Mouse (Mus musculus): ENCODE results near the gene Nceh1. TPM values are rescaled to one million over a fixed set of nuclear protein-coding genes. Genes with fewer than 3 reads are reported as not detected.

The Nceh1 gene
- total and polyA plus RNA-seq, 2 experiments from 2014 or later: 22.7 to 27.9 TPM

GRCm38 (mm10) chr3:27199120-27199519 is 16.4 kb downstream of the Nceh1 start:
- no peaks in the 10 kb centered on the region for H3K4me1 ChIP-seq (ENCODE audit: insufficient read depth)
- no peak for TF ChIP-seq CTCF (IDR thresholded peaks at IDR 0.05; ENCODE audit: low read depth)
- H3K9ac ChIP-seq: no peak overlapping the region
- ATAC-seq (no peak), DNase-seq (no peak)
- H3K4me3 ChIP-seq (ENCODE audit: low read depth, low read length): no peak overlapping the region
- no peak overlapping the region for H3K27ac ChIP-seq (ENCODE audit: low read depth, low read length)
- 90% methylated on average over 7 of the region's 7 CpGs for WGBS
- H3K36me3 ChIP-seq (ENCODE audit: insufficient read depth): no peaks in the 10 kb centered on the region
- no peaks in the 10 kb centered on the region for H3K27me3 ChIP-seq (ENCODE audit: insufficient read depth, low read length)
- no peak overlapping the region for H3K4me2 ChIP-seq (ENCODE audit: low read depth)
- no peaks in the 10 kb centered on the region for H3K9me3 ChIP-seq (ENCODE audit: low read length)

GRCm38 (mm10) chr3:27201728-27202411 is 19.1 kb downstream of the Nceh1 start:
- WGBS: 91% methylated on average over 5 of the region's 5 CpGs
- DNase-seq: no peak
- Histone ChIP-seq H3K4me3 (ENCODE audit: low read depth, low read length) (no peak overlapping the region), H3K27me3 (ENCODE audit: insufficient read depth, low read length) (no peaks in the 10 kb centered on the region), H3K9ac (no peak overlapping the region), H3K9me3 (ENCODE audit: low read length) (no peaks in the 10 kb centered on the region), H3K36me3 (ENCODE audit: insufficient read depth) (no peaks in the 10 kb centered on the region), H3K4me2 (ENCODE audit: low read depth) (no peak overlapping the region), H3K4me1 (ENCODE audit: insufficient read depth) (no peaks in the 10 kb centered on the region), H3K27ac (ENCODE audit: low read depth, low read length) (no peak overlapping the region)
- no peak for TF ChIP-seq CTCF (IDR thresholded peaks at IDR 0.05; ENCODE audit: low read depth)
- ATAC-seq: no peak

GRCm38 (mm10) chr3:27205068-27205467 is 22.3 kb downstream of the Nceh1 start:
- H3K27ac ChIP-seq (ENCODE audit: low read depth, low read length): no peak overlapping the region
- 46% methylated on average over 5 of the region's 5 CpGs for WGBS
- H3K4me3 ChIP-seq (ENCODE audit: low read depth, low read length): no peak overlapping the region
- H3K9ac ChIP-seq: no peak overlapping the region
- no peaks in the 10 kb centered on the region for H3K36me3 ChIP-seq (ENCODE audit: insufficient read depth)
- ATAC-seq (no peak), DNase-seq (no peak)
- no peak for TF ChIP-seq CTCF (IDR thresholded peaks at IDR 0.05; ENCODE audit: low read depth)
- no peaks in the 10 kb centered on the region for H3K27me3 ChIP-seq (ENCODE audit: insufficient read depth, low read length)
- H3K4me2 ChIP-seq (ENCODE audit: low read depth): no peak overlapping the region
- no peaks in the 10 kb centered on the region for H3K9me3 ChIP-seq (ENCODE audit: low read length)
- no peaks in the 10 kb centered on the region for H3K4me1 ChIP-seq (ENCODE audit: insufficient read depth)

- H3K27me3 ChIP-seq (ENCODE audit: insufficient read depth, low read length): no peaks in the 10 kb centered on the region
- no peak for TF ChIP-seq CTCF (IDR thresholded peaks at IDR 0.05; ENCODE audit: low read depth)
- no peaks in the 10 kb centered on the region for H3K36me3 ChIP-seq (ENCODE audit: insufficient read depth)
- no peak overlapping the region for H3K9ac ChIP-seq
- ATAC-seq (no peak), DNase-seq (no peak)
- no peak overlapping the region for H3K4me2 ChIP-seq (ENCODE audit: low read depth)
- 83% methylated on average over 9 of the region's 9 CpGs for WGBS
- no peak overlapping the region for H3K27ac ChIP-seq (ENCODE audit: low read depth, low read length)
- no peaks in the 10 kb centered on the region for H3K9me3 ChIP-seq (ENCODE audit: low read length)
- no peak overlapping the region for H3K4me3 ChIP-seq (ENCODE audit: low read depth, low read length)
- no peaks in the 10 kb centered on the region for H3K4me1 ChIP-seq (ENCODE audit: insufficient read depth)
These were observed 22.9 kb downstream of the Nceh1 start for GRCm38 (mm10) chr3:27205514-27206220.

- TF ChIP-seq CTCF (IDR thresholded peaks at IDR 0.05; ENCODE audit: low read depth): no peak
- Histone ChIP-seq H3K4me3 (ENCODE audit: low read depth, low read length) (no peak overlapping the region), H3K27ac (ENCODE audit: low read depth, low read length) (no peak overlapping the region), H3K27me3 (ENCODE audit: insufficient read depth, low read length) (no peaks in the 10 kb centered on the region), H3K9ac (no peak overlapping the region), H3K9me3 (ENCODE audit: low read length) (no peaks in the 10 kb centered on the region), H3K4me1 (ENCODE audit: insufficient read depth) (no peaks in the 10 kb centered on the region), H3K36me3 (ENCODE audit: insufficient read depth) (no peaks in the 10 kb centered on the region), H3K4me2 (ENCODE audit: low read depth) (no peak overlapping the region)
- ATAC-seq (no peak), DNase-seq (no peak)
- 84% methylated on average over 4 of the region's 4 CpGs for WGBS
These were observed 23.4 kb downstream of the Nceh1 start for GRCm38 (mm10) chr3:27206221-27206560.

- H3K4me2 ChIP-seq (ENCODE audit: low read depth): no peak overlapping the region
- H3K4me1 ChIP-seq (ENCODE audit: insufficient read depth): no peaks in the 10 kb centered on the region
- no peak overlapping the region for H3K4me3 ChIP-seq (ENCODE audit: low read depth, low read length)
- WGBS: 88% methylated on average over 8 of the region's 8 CpGs
- no peak for DNase-seq
- H3K27ac ChIP-seq (ENCODE audit: low read depth, low read length): no peak overlapping the region
- no peak for TF ChIP-seq CTCF (IDR thresholded peaks at IDR 0.05; ENCODE audit: low read depth)
- no peak for ATAC-seq
- H3K9ac ChIP-seq: no peak overlapping the region
- H3K27me3 ChIP-seq (ENCODE audit: insufficient read depth, low read length): no peaks in the 10 kb centered on the region
- H3K9me3 ChIP-seq (ENCODE audit: low read length): no peaks in the 10 kb centered on the region
- no peaks in the 10 kb centered on the region for H3K36me3 ChIP-seq (ENCODE audit: insufficient read depth)
These were observed 23.8 kb downstream of the Nceh1 start for GRCm38 (mm10) chr3:27206577-27206976.

GRCm38 (mm10) chr3:27209707-27210106 is 26.9 kb downstream of the Nceh1 start:
- H3K9me3 ChIP-seq (ENCODE audit: low read length): no peaks in the 10 kb centered on the region
- no peaks in the 10 kb centered on the region for H3K4me1 ChIP-seq (ENCODE audit: insufficient read depth)
- no peak overlapping the region for H3K4me2 ChIP-seq (ENCODE audit: low read depth)
- no peak for TF ChIP-seq CTCF (IDR thresholded peaks at IDR 0.05; ENCODE audit: low read depth)
- no peak overlapping the region for H3K27ac ChIP-seq (ENCODE audit: low read depth, low read length)
- H3K9ac ChIP-seq: no peak overlapping the region
- ATAC-seq (peak; percentile 76), DNase-seq (no peak)
- no peak overlapping the region for H3K4me3 ChIP-seq (ENCODE audit: low read depth, low read length)
- H3K36me3 ChIP-seq (ENCODE audit: insufficient read depth): no peaks in the 10 kb centered on the region
- 77% methylated on average over 9 of the region's 9 CpGs for WGBS
- H3K27me3 ChIP-seq (ENCODE audit: insufficient read depth, low read length): no peaks in the 10 kb centered on the region
